Mouse (Mus musculus) urinary bladder, postnatal 10 days (tissue): ENCODE measurements at regions not wholly inside any gene's neighbourhood (a gene's known extent, or its start where the extent isn't known, plus 50 kb on each side); places are given as distances from the start of the nearest gene placed in this dataset.

Experiments
- DNase-seq: peaks from one replicate; pipeline ENCODE4 v3.0.0; 2022; ENCODE audit warnings: low spot score

- DNase-seq: no peak
Observed at GRCm38 (mm10) chr3:52859848-52860247, 157.2 kb downstream of the Cog6 start.

GRCm38 (mm10) chr3:52859266-52859825, 157.7 kb downstream of the Cog6 start:
- no peak for DNase-seq

- no peak for DNase-seq
Observed at GRCm38 (mm10) chr3:52858259-52858658, 158.8 kb downstream of the Cog6 start.

- no peak for DNase-seq
Observed at GRCm38 (mm10) chr3:52857076-52857475, 160.0 kb downstream of the Cog6 start.

GRCm38 (mm10) chr3:52854560-52854959, 162.5 kb downstream of the Cog6 start:
- no peak for DNase-seq

GRCm38 (mm10) chr3:52853126-52853525, 163.9 kb downstream of the Cog6 start:
- DNase-seq: no peak

GRCm38 (mm10) chr3:52845166-52845565, 171.9 kb downstream of the Cog6 start:
- DNase-seq: no peak

- peak; percentile 56 for DNase-seq
Observed at GRCm38 (mm10) chr3:52843998-52844397, 173.0 kb downstream of the Cog6 start.

GRCm38 (mm10) chr3:52842866-52843425, 174.1 kb downstream of the Cog6 start:
- no peak for DNase-seq

- no peak for DNase-seq
Observed at GRCm38 (mm10) chr3:52840160-52840953, 176.7 kb downstream of the Cog6 start.

- DNase-seq: no peak
Observed at GRCm38 (mm10) chr3:52838020-52838419, 179.0 kb downstream of the Cog6 start.

- DNase-seq: no peak
Observed at GRCm38 (mm10) chr3:52837527-52837926, 179.5 kb downstream of the Cog6 start.

- DNase-seq: no peak
Observed at GRCm38 (mm10) chr3:52836780-52837179, 180.3 kb downstream of the Cog6 start.

GRCm38 (mm10) chr3:52832421-52832820, 184.6 kb downstream of the Cog6 start:
- DNase-seq: no peak

- DNase-seq: no peak
Observed at GRCm38 (mm10) chr3:52831986-52832385, 185.1 kb downstream of the Cog6 start.

GRCm38 (mm10) chr3:52830101-52830500, 186.9 kb downstream of the Cog6 start:
- no peak for DNase-seq

GRCm38 (mm10) chr3:52829069-52829468, 188.0 kb downstream of the Cog6 start:
- DNase-seq: no peak

- no peak for DNase-seq
Observed at GRCm38 (mm10) chr3:52828473-52828872, 188.6 kb downstream of the Cog6 start.

- no peak for DNase-seq
Observed at GRCm38 (mm10) chr3:52822848-52823247, 194.2 kb downstream of the Cog6 start.

GRCm38 (mm10) chr3:52821450-52821849, 195.6 kb downstream of the Cog6 start:
- no peak for DNase-seq

GRCm38 (mm10) chr3:52818401-52818800, 198.6 kb downstream of the Cog6 start:
- no peak for DNase-seq

GRCm38 (mm10) chr3:52817416-52817815, 199.6 kb downstream of the Cog6 start:
- DNase-seq: no peak

- no peak for DNase-seq
Observed at GRCm38 (mm10) chr3:52815497-52815896, 201.5 kb downstream of the Cog6 start.
